Mouse (Mus musculus) heart, embryonic 15.5 days (tissue): ENCODE measurements at regions not wholly inside any gene's neighbourhood (a gene's known extent, or its start where the extent isn't known, plus 50 kb on each side); places are given as distances from the start of the nearest gene placed in this dataset.

Experiments
- ATAC-seq: fragments of 200-750 bp; cut with Nextera tagmentation; replicated peaks from 2 replicates; pipeline ENCODE4 v1.8.0; 2017; ENCODE audit warnings: low read depth, moderate TSS enrichment; ENCODE audit not compliant: insufficient number of reproducible peaks, insufficient read depth, low FRiP score
- H3K27ac ChIP-seq: fragments of 300-500 bp; sonication (generic); 2 replicates; pipeline ENCODE4 v1.5.1; 2015; ENCODE audit warnings: mild to moderate bottlenecking, inconsistent platforms
- H3K27me3 ChIP-seq: fragments of 300-500 bp; sonication (generic); 2 replicates; pipeline ENCODE4 v1.6.1; 2015; ENCODE audit warnings: inconsistent platforms
- H3K36me3 ChIP-seq: fragments of 300-500 bp; sonication (generic); 2 replicates; pipeline ENCODE4 v1.6.1; 2015; ENCODE audit warnings: mild to moderate bottlenecking, inconsistent platforms
- H3K4me1 ChIP-seq: fragments of 300-500 bp; sonication (generic); replicated peaks from 2 replicates; pipeline ENCODE4 v1.6.1; 2015; ENCODE audit warnings: inconsistent platforms
- H3K4me2 ChIP-seq: fragments of 300-500 bp; sonication (generic); 2 replicates; pipeline ENCODE4 v1.6.1; 2015; ENCODE audit warnings: inconsistent platforms, mild to moderate bottlenecking, moderate library complexity
- H3K4me3 ChIP-seq: fragments of 300-500 bp; sonication (generic); 2 replicates; pipeline ENCODE4 v1.5.1; 2015; ENCODE audit warnings: mild to moderate bottlenecking, inconsistent platforms
- H3K9ac ChIP-seq: fragments of 300-500 bp; sonication (generic); 2 replicates; pipeline ENCODE4 v1.6.1; 2015; ENCODE audit warnings: mild to moderate bottlenecking, inconsistent platforms
- H3K9me3 ChIP-seq: fragments of 300-500 bp; sonication (generic); replicated peaks from 2 replicates; pipeline ENCODE4 v1.6.1; 2016; ENCODE audit warnings: inconsistent platforms
- WGBS: fragments of 180-500 bp; shearing (Covaris S2); methylation state at CpG from one replicate; pipeline ENCODE4 v1.1.7; 2015; ENCODE audit warnings: mixed read lengths; 5-methylcytosine and 5-hydroxymethylcytosine counted together

DNA sequence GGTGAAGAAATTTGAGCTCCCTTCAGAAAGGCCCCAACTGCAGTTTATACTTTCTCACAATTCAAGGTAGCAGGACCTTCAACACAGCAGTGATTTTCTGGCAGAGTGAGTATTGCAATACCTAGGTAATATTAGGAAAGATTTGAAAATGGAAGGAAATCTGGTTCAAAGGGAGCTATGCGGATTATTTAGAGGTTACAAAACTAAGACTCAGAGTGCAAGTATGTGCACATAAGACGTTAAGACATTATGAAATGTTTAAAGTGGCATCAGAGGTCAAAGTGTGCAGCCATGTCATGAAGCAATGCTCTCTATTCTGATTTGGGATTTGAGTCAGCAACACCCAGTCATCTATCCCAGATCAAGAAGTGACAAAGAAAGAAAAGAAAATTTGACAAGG lies 164.6 kb downstream of the Ptn start:
- Histone ChIP-seq H3K4me2 (no peak overlapping the region), H3K9ac (no peak overlapping the region), H3K27ac (no peak overlapping the region), H3K9me3 (no peaks in the 10 kb centered on the region), H3K36me3 (no peaks in the 10 kb centered on the region), H3K4me1 (no peaks in the 10 kb centered on the region), H3K27me3 (no peaks in the 10 kb centered on the region), H3K4me3 (no peak overlapping the region)
- 70% methylated on average over 2 of the region's 2 CpGs for WGBS
- ATAC-seq, result no peak

DNA sequence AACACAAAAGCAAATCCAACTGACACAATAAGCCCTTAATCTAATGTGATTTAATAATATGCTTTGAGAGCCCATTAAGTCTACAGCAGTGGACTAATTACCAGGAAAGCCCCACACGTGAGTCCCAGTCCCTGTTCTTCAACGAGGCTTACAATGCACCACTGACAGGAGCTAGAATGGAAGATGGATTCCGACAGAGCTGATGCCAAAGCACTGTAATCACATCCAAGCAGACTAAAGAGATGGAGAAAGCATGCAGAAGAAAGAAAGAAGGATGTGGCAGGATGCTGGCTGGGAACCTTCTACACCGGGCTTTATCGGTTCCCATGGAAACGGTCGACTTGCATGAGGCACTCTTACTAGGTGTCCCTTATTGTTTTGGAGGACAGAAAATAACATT lies 165.1 kb downstream of the Ptn start:
- WGBS, result 54% methylated on average over 7 of the region's 7 CpGs
- ATAC-seq, result no peak
- no peaks in the 10 kb centered on the region for H3K36me3 ChIP-seq
- no peak overlapping the region for H3K9ac ChIP-seq
- H3K9me3 ChIP-seq, result no peaks in the 10 kb centered on the region
- no peak overlapping the region for H3K4me3 ChIP-seq
- H3K27ac ChIP-seq, result no peak overlapping the region
- H3K4me1 ChIP-seq, result no peaks in the 10 kb centered on the region
- H3K27me3 ChIP-seq, result no peaks in the 10 kb centered on the region
- no peak overlapping the region for H3K4me2 ChIP-seq

DNA sequence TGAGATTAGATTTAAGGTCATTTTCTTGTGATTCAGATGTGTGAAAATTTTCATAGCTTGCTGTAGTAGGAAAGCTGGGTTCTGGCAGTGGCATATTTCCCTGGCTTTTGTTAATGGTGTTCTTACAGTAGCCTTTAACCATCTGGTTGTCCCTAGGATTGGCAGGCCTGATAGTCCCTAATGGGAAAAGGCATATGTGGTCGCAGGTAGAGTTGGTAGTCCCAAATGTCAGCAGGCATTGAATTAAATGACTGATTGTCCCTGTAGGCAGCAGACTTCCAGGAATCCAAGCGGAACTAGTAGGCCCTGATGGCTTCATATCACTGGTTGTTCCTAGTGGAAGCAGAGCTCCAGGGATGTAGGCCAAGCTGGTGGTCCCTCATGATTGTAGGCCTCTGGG lies 173.0 kb downstream of the Ptn start:
- Histone ChIP-seq H3K4me3 (no peak overlapping the region), H3K9me3 (no peaks in the 10 kb centered on the region), H3K4me2 (no peak overlapping the region), H3K4me1 (no peaks in the 10 kb centered on the region), H3K9ac (no peak overlapping the region), H3K27ac (no peak overlapping the region), H3K36me3 (no peaks in the 10 kb centered on the region), H3K27me3 (no peaks in the 10 kb centered on the region)
- WGBS, result 88% methylated on average over 2 of the region's 2 CpGs
- ATAC-seq, result no peak

DNA sequence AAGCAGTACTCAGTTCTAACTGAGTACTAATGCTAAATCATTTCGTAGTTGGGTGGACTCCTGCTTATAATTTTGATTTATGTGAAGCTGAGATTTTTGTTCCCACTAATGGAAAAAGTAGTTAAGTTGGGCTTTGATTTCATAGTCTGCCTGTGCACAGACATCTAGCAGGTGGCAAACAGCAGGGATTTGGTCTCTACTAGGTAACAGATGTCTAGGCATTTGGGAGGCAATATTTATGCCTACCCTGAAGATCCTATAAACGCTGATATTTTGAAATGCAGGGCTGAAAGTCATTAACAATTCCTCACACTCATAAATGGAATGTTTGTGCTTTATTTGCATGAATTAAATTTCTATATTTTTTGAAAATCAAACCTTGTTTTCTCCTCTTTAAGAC lies 182.4 kb downstream of the Ptn start:
- Histone ChIP-seq H3K9ac (no peak overlapping the region), H3K4me3 (no peak overlapping the region), H3K9me3 (no peaks in the 10 kb centered on the region), H3K27me3 (no peaks in the 10 kb centered on the region), H3K4me1 (no peaks in the 10 kb centered on the region), H3K4me2 (no peak overlapping the region), H3K36me3 (no peaks in the 10 kb centered on the region), H3K27ac (no peak overlapping the region)
- no peak for ATAC-seq
- WGBS, result 72% methylated on average over 2 of the region's 2 CpGs

DNA sequence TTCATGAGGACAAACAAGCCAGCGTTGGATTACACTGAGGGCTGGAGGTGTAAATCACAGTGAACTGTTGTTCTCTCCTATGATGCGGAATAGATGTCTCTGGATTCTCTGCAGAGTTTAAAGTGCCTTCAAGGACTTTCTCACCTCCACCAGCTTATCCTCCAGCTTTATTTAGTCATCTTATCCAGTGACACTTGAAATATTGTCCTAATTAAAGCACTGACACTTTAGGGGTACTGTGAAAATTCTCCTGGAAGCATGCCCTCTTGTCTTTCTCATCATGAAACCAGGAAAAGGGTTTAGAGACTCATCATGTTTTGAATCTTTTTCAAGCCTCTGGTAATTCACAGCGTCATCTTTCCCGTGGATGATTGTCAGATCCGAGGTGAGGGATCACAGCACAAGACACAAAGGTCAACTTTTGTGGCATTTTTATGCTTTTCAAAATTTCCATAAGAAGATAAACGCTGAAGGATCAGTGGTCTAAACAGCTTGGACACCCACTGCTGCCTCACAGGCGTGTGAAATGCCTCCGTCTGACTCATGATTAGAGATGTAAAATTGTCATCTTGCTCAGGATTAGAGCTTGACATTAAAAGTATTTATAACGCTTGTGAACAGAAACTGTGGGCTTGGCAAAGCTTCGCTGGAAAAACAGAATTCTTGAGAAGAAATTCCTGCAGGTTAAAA lies 201.6 kb downstream of the Ptn start:
- no peaks in the 10 kb centered on the region for H3K27me3 ChIP-seq
- peak overlapping the region; percentile 36 for H3K4me2 ChIP-seq
- peak overlapping the region; percentile 36 for H3K27ac ChIP-seq
- H3K4me3 ChIP-seq, result no peak overlapping the region
- WGBS, result 36% methylated on average over 10 of the region's 10 CpGs
- H3K9me3 ChIP-seq, result no peaks in the 10 kb centered on the region
- H3K9ac ChIP-seq, result no peak overlapping the region
- peaks cover 6% of the 10 kb centered on the region; the same call in 1 of the 2 replicates for H3K4me1 ChIP-seq
- no peak; the same call in 1 of the 2 replicates for ATAC-seq
- no peaks in the 10 kb centered on the region for H3K36me3 ChIP-seq

DNA sequence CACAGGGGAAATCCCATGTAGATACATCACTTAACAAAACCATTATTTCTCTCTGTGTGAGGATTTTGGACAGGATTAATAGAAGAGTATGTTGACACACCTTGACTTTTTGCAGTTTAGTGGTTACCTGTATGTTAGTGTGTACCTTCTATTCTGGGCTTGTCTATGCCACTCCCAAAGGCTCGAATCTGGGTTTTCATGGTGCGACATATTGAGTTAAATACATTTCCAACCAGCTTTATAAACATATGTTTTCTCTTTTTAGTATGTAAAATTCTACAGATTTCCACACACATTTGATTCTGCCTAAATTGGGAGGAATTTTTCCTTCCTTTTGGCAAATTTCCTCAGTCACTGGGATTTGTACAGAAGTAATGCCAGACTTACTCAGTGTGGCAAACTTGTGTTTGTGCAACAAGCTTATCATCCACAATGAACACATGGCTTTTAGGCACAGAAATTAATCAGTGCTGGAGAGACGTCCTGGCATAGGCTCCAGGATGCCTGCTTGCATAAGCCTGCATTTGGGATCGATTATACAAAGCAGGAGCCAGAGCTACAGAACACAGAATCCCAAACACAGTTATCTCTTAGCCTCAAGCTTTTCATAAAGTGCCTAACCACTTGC lies 204.3 kb downstream of the Ptn start:
- Histone ChIP-seq H3K27ac (no peak overlapping the region), H3K36me3 (no peaks in the 10 kb centered on the region), H3K9me3 (no peaks in the 10 kb centered on the region), H3K27me3 (no peaks in the 10 kb centered on the region), H3K9ac (no peak overlapping the region), H3K4me2 (no peak overlapping the region), H3K4me1 (peaks cover 6% of the 10 kb centered on the region; the same call in 1 of the 2 replicates), H3K4me3 (no peak overlapping the region)
- 55% methylated on average over 4 of the region's 4 CpGs for WGBS
- ATAC-seq, result no peak

DNA sequence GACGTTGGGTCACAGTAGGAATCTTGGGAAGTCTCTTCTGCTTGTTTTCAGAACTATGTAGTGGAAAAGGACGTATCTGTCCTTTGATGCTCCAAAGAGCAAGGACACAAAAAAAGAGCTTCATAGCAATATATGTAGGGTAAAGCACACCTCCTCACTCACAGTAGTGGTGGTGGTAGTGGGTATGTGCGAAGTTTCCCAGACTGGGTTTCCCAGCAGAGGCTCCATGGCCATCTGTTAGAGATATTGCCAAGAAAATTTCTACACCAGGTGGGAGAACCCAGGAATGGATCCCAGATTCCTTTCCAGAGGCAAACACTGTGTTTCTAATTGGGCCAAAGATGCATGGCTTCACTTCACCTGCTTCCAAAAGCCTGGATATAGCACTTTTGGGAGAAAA lies 205.2 kb downstream of the Ptn start:
- WGBS, result 78% methylated on average over 3 of the region's 3 CpGs
- no peak for ATAC-seq
- Histone ChIP-seq H3K9ac (no peak overlapping the region), H3K9me3 (no peaks in the 10 kb centered on the region), H3K36me3 (no peaks in the 10 kb centered on the region), H3K27me3 (no peaks in the 10 kb centered on the region), H3K27ac (no peak overlapping the region), H3K4me3 (no peak overlapping the region), H3K4me2 (no peak overlapping the region), H3K4me1 (peaks cover 6% of the 10 kb centered on the region; the same call in 1 of the 2 replicates)

DNA sequence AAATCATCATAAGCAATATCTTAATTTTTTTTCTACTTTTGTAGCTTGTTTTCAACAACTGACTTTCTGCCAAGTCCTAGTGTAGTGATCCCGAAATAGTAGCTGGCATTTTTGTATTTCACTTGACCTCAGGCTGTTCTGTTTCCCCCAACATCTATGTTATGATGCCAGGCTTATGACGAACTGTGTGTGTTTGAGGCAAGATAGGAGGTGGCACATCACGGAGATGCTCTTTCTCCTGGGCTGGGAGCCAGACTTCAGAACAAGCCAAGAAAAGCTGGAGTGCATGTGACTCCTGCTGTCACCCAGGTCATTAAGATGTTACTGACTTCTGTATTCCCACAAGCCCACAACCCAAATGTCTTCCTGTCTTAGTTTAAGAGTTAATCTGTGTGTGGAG lies 208.7 kb downstream of the Chrm2 start:
- H3K27ac ChIP-seq, result peak overlapping the region; percentile 13; the same call in 1 of the 2 replicates
- H3K4me3 ChIP-seq, result no peak overlapping the region
- H3K36me3 ChIP-seq, result no peaks in the 10 kb centered on the region
- no peaks in the 10 kb centered on the region for H3K9me3 ChIP-seq
- no peaks in the 10 kb centered on the region for H3K27me3 ChIP-seq
- H3K9ac ChIP-seq, result no peak overlapping the region
- WGBS, result 28% methylated on average over 3 of the region's 3 CpGs
- peak; percentile 58; the same call in 1 of the 2 replicates for ATAC-seq
- H3K4me2 ChIP-seq, result no peak overlapping the region
- peaks cover 9% of the 10 kb centered on the region for H3K4me1 ChIP-seq

DNA sequence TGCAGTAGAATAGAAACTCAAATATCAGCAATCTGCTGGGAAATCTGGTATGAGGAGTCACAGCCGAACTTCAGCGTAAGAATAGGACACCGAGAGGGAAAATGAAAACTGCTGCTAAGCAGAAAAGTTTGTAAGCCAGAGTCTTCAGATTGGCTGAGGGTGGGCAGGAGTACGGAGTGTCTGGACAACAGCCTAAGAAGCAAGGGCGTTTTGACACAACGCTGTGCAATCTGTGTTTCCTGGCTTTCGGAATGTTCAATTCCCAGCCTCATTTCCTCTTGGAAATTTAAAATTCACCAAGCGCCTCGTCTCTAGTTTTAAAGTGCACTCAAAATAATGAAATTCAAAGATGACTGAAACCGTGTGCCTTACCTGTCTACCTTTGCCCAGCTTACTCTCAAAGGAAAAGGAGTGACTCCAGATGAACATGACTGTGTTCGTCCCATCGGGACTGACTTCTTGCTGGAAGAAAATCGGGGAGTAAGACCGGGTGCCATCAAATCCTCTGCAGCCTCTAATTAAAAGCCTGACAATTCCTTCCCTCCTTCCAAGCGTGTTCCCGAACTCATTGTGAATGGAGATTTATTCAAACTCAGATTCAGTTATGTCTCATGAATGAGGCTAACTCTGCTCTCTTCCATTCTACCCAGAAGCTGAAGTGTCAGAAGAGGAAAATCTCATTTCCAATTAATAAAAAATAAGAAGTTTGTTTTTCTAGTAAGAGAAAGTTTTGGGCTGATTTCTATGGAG lies 203.2 kb downstream of the Chrm2 start:
- Histone ChIP-seq H3K27ac (no peak overlapping the region), H3K36me3 (no peaks in the 10 kb centered on the region), H3K9ac (no peak overlapping the region), H3K4me3 (no peak overlapping the region), H3K4me2 (no peak overlapping the region), H3K9me3 (no peaks in the 10 kb centered on the region), H3K27me3 (no peaks in the 10 kb centered on the region), H3K4me1 (no peaks in the 10 kb centered on the region)
- 91% methylated on average over 16 of the region's 16 CpGs for WGBS
- ATAC-seq, result no peak

DNA sequence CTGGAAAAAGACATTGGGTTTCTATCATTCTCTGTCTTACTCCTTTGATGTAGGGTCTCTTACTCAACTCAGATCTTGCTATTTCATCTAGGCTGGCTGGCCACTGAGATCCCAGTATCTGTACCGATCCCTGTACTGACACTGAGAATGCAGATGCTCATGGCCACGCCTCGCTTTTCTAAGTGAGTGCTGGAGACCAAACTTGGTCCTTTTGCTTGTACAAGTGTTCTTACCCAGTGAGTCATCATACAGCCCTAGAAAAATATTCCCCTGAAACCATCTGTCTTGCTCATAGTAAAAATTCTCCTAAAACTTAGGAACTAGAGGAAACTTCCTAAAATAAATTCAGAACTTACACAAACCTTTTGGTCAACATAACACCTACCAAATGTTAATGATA lies 193.2 kb downstream of the Chrm2 start:
- H3K9me3 ChIP-seq, result no peaks in the 10 kb centered on the region
- H3K4me1 ChIP-seq, result peaks cover 3% of the 10 kb centered on the region
- no peak for ATAC-seq
- no peaks in the 10 kb centered on the region for H3K27me3 ChIP-seq
- 90% methylated on average over 3 of the region's 3 CpGs for WGBS
- H3K4me3 ChIP-seq, result no peak overlapping the region
- no peak overlapping the region for H3K4me2 ChIP-seq
- H3K9ac ChIP-seq, result no peak overlapping the region
- no peaks in the 10 kb centered on the region for H3K36me3 ChIP-seq
- no peak overlapping the region for H3K27ac ChIP-seq
